Mouse (Mus musculus): ENCODE results near the gene Dhx30. TPM values are rescaled to one million over a fixed set of nuclear protein-coding genes. Genes with fewer than 3 reads are reported as not detected.

The Dhx30 gene
- total and polyA plus RNA-seq, 3 experiments, result 23.6 to 61.6 (median 49.5) TPM

DNA sequence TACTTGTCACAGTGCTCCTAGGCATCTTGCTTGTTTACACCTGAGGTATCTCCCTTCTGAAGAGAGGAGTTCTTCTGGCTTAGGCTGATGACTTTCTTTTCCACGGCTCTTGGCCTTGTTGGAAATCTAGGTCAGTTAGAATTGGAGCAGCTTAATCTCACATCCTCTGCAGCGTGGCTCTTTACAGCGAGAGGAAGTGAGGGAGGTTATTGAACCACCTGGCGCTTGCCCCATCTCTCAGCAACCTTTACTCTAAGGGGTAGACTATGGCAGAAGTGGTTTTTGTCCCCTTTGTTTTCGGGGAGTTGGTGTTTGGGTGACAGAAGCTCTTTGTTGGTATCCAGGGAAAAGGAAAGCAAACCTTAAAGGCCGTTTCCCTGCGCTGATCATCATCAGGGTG, 55.2 kb downstream of the Dhx30 start:
- H3K27me3 ChIP-seq (ENCODE audit: insufficient read depth, low read length), result no peaks in the 10 kb centered on the region
- no peak for DNase-seq (ENCODE audit: low spot score)
- 0 out of 2 replicates have a peak, but pooled peaks cover 4% of the 10 kb centered on the region for H3K4me1 ChIP-seq (ENCODE audit: insufficient read depth, low read depth, low read length)
- H3K4me3 ChIP-seq (ENCODE audit: low read depth, low read length), result no peak overlapping the region
- H3K9me3 ChIP-seq (replicated peaks), result no peaks in the 10 kb centered on the region
- H3K36me3 ChIP-seq (replicated peaks), result peaks cover 13% of the 10 kb centered on the region
- no peak for ATAC-seq (ENCODE audit: extremely low read depth, insufficient number of reproducible peaks, low FRiP score, poor library complexity, severe bottlenecking)
- TF ChIP-seq POLR2AphosphoS5 (IDR thresholded peaks at IDR 0.05; ENCODE audit: insufficient replicate concordance, low read depth, low read length), result no peak
- TF ChIP-seq GATA2 (IDR thresholded peaks at IDR 0.05; ENCODE audit: borderline replicate concordance, low read depth, low read length), result no peak
- no peak for TF ChIP-seq TAL1 (conservative IDR thresholded peaks at IDR 0.05; ENCODE audit: low read depth, low read length)
- no peak for TF ChIP-seq CTCF (IDR thresholded peaks at IDR 0.05; ENCODE audit: low read depth, low read length)
- TF ChIP-seq GATA1 (IDR thresholded peaks at IDR 0.05; ENCODE audit: borderline replicate concordance, low read length), result no peak

DNA sequence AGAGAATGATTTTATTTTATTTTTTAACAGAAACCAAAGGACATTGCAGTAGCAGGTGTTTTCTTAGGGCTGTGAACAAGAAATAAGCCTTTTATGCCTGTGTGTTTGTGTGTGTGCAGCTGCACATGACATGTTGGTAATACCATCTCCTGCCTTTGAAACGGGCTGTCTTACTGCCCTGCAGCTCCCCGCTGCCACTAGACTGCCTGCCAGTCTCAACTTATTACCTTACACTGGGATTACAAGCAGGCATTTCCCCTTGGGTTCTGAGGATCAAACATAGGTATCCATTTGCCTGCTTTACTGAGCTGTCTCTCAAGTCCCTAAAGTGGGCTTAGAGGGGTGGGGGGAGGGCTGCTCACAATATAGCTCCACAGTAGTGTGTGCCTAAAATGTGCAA, 56.9 kb downstream of the Dhx30 start:
- H3K4me1 ChIP-seq (ENCODE audit: insufficient read depth, low read depth, low read length), result 0 out of 2 replicates have a peak, but pooled peaks cover 4% of the 10 kb centered on the region
- peaks cover 5% of the 10 kb centered on the region for H3K36me3 ChIP-seq (replicated peaks)
- H3K27me3 ChIP-seq (ENCODE audit: insufficient read depth, low read length), result no peaks in the 10 kb centered on the region
- no peak for TF ChIP-seq GATA1 (IDR thresholded peaks at IDR 0.05; ENCODE audit: borderline replicate concordance, low read length)
- no peak for TF ChIP-seq CTCF (IDR thresholded peaks at IDR 0.05; ENCODE audit: low read depth, low read length)
- TF ChIP-seq GATA2 (IDR thresholded peaks at IDR 0.05; ENCODE audit: borderline replicate concordance, low read depth, low read length), result no peak
- TF ChIP-seq TAL1 (conservative IDR thresholded peaks at IDR 0.05; ENCODE audit: low read depth, low read length), result no peak
- no peak for TF ChIP-seq POLR2AphosphoS5 (IDR thresholded peaks at IDR 0.05; ENCODE audit: insufficient replicate concordance, low read depth, low read length)
- ATAC-seq (ENCODE audit: extremely low read depth, insufficient number of reproducible peaks, low FRiP score, poor library complexity, severe bottlenecking) (no peak), DNase-seq (ENCODE audit: low spot score) (no peak)
- H3K4me3 ChIP-seq (ENCODE audit: low read depth, low read length), result no peak overlapping the region
- no peaks in the 10 kb centered on the region for H3K9me3 ChIP-seq (replicated peaks)

DNA sequence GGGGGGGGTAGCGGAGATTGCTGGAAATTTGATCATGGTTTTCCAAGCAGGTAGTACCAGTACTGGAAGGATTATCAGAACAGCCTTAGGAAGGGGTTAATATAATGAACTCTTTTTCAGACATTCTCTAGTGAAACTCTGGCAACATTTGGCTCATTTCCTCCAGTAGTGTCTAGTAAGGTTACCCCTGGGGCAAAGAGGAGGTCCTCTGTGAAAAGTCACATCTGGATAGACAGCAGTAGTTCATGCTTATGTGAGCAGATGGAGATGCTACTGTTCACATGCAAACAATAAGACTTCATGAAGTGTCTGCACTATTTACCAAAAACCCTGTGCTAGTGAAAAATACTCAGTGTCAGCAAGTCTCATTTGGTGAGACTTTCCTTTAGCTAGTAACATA, 60.4 kb downstream of the Dhx30 start:
- Histone ChIP-seq H3K36me3 (replicated peaks) (peaks cover 12% of the 10 kb centered on the region), H3K9me3 (replicated peaks) (no peaks in the 10 kb centered on the region), H3K4me3 (ENCODE audit: low read depth, low read length) (no peak overlapping the region), H3K27me3 (ENCODE audit: insufficient read depth, low read length) (no peaks in the 10 kb centered on the region), H3K4me1 (ENCODE audit: insufficient read depth, low read depth, low read length) (0 out of 2 replicates have a peak, but pooled peaks cover 4% of the 10 kb centered on the region)
- TF ChIP-seq GATA1 (IDR thresholded peaks at IDR 0.05; ENCODE audit: borderline replicate concordance, low read length), result no peak
- ATAC-seq (ENCODE audit: extremely low read depth, insufficient number of reproducible peaks, low FRiP score, poor library complexity, severe bottlenecking), result no peak
- DNase-seq (ENCODE audit: low spot score), result no peak

DNA sequence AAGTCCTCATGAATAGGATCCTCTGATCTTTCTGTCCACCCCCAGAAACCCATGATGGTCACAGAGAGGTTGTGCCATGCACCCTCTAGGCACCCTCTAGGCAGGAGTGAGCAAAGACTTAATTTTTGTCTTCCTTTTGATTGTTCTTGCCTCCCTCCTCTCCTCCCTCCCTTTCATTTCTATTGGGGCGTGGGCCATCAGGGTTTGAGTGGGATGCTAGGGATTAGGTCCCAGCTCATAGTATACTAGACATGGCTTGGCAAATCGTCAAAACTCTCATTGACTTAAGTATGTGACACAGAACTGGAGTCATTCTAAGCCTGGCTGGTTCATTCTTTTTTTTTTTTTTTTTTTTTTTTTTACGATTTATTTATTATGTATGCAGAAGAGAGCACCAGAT, 62.8 kb downstream of the Dhx30 start:
- H3K27me3 ChIP-seq (ENCODE audit: insufficient read depth, low read length), result no peaks in the 10 kb centered on the region
- ATAC-seq (ENCODE audit: extremely low read depth, insufficient number of reproducible peaks, low FRiP score, poor library complexity, severe bottlenecking), result no peak
- no peaks in the 10 kb centered on the region for H3K4me1 ChIP-seq (ENCODE audit: insufficient read depth, low read depth, low read length)
- peaks cover 15% of the 10 kb centered on the region for H3K36me3 ChIP-seq (replicated peaks)
- DNase-seq (ENCODE audit: low spot score), result no peak
- H3K4me3 ChIP-seq (ENCODE audit: low read depth, low read length), result no peak overlapping the region
- H3K9me3 ChIP-seq (replicated peaks), result no peaks in the 10 kb centered on the region
- TF ChIP-seq GATA2 (IDR thresholded peaks at IDR 0.05; ENCODE audit: borderline replicate concordance, low read depth, low read length), result no peak
- no peak for TF ChIP-seq TAL1 (conservative IDR thresholded peaks at IDR 0.05; ENCODE audit: low read depth, low read length)
- no peak for TF ChIP-seq GATA1 (IDR thresholded peaks at IDR 0.05; ENCODE audit: borderline replicate concordance, low read length)
- no peak for TF ChIP-seq CTCF (IDR thresholded peaks at IDR 0.05; ENCODE audit: low read depth, low read length)
- TF ChIP-seq POLR2AphosphoS5 (IDR thresholded peaks at IDR 0.05; ENCODE audit: insufficient replicate concordance, low read depth, low read length), result no peak

DNA sequence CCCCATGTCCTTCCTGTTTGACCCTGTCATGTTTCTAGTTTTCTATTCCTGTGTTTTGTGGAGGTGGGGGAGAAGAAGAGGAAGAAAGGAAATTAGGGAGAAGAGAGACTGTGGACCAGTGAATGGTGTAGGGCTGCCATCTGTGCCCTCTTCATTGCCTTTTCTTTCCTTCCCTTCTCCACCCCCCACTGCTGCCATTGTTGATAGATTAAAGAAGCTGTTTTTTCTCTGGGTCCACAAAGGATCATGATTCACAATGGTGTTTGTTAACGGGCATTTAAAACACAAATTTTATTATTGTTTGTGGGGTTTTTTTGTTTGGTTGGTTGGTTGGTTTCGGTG, 63.6 kb downstream of the Dhx30 start:
- DNase-seq (ENCODE audit: low spot score) (no peak), ATAC-seq (ENCODE audit: extremely low read depth, insufficient number of reproducible peaks, low FRiP score, poor library complexity, severe bottlenecking) (no peak)
- TF ChIP-seq CTCF (IDR thresholded peaks at IDR 0.05; ENCODE audit: low read depth, low read length) (no peak), GATA1 (IDR thresholded peaks at IDR 0.05; ENCODE audit: borderline replicate concordance, low read length) (no peak), GATA2 (IDR thresholded peaks at IDR 0.05; ENCODE audit: borderline replicate concordance, low read depth, low read length) (no peak), TAL1 (conservative IDR thresholded peaks at IDR 0.05; ENCODE audit: low read depth, low read length) (no peak), POLR2AphosphoS5 (IDR thresholded peaks at IDR 0.05; ENCODE audit: insufficient replicate concordance, low read depth, low read length) (no peak)
- H3K27me3 ChIP-seq (ENCODE audit: insufficient read depth, low read length), result no peaks in the 10 kb centered on the region
- H3K36me3 ChIP-seq (replicated peaks), result peaks cover 15% of the 10 kb centered on the region
- no peaks in the 10 kb centered on the region for H3K4me1 ChIP-seq (ENCODE audit: insufficient read depth, low read depth, low read length)
- H3K4me3 ChIP-seq (ENCODE audit: low read depth, low read length), result no peak overlapping the region
- no peaks in the 10 kb centered on the region for H3K9me3 ChIP-seq (replicated peaks)

DNA sequence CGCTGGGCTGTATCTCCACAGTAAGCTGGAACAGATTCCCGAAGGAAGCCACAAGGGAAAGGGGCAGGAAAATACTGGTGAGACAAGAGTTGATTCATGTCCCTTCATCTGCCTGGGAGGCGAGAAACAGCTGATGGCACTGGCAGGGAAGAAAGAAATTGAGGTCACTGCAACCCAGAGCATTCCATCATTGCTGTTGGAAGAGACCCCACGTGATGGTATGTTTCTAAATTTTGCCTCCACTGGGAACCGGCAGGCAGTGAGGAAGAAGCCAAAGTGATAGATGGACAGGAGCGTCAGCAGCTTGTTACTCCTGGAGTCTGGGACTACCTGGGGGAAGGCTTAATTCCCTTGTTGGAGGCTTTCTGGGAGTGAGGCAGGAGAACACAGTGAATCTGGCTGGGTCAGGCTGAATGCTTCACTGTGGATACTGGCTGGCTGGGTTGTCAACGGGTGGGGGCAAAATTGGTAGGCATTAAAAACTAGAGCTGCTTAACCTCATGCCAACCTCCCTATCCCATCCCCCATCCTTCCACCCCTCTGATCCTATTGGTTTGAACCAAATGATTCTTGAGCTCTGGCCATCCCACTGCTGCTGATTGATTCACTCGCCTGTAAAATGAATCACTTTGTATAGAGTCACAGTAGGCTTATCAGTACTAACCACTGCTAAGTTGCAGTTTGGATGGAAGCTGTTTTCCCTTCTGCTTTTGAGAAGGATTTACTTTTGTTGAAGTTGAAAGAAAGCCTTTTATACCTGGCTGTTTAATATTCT, 64.1 kb downstream of the Dhx30 start:
- Histone ChIP-seq H3K36me3 (replicated peaks) (peaks cover 15% of the 10 kb centered on the region), H3K4me3 (ENCODE audit: low read depth, low read length) (no peak overlapping the region), H3K4me1 (ENCODE audit: insufficient read depth, low read depth, low read length) (no peaks in the 10 kb centered on the region), H3K9me3 (replicated peaks) (no peaks in the 10 kb centered on the region), H3K27me3 (ENCODE audit: insufficient read depth, low read length) (no peaks in the 10 kb centered on the region)
- ATAC-seq (ENCODE audit: extremely low read depth, insufficient number of reproducible peaks, low FRiP score, poor library complexity, severe bottlenecking), result no peak
- DNase-seq (ENCODE audit: low spot score), result no peak
- TF ChIP-seq TAL1 (conservative IDR thresholded peaks at IDR 0.05; ENCODE audit: low read depth, low read length) (no peak), POLR2AphosphoS5 (IDR thresholded peaks at IDR 0.05; ENCODE audit: insufficient replicate concordance, low read depth, low read length) (no peak), CTCF (IDR thresholded peaks at IDR 0.05; ENCODE audit: low read depth, low read length) (no peak)

All from G1E (cell line).